Mouse (Mus musculus) small intestine, adult 2 months (tissue): ENCODE data around the gene Stard3nl.

ENCODE experiments used
- CTCF ChIP-seq: fragments of 200-500 bp; IDR thresholded peaks from 2 replicates; pipeline ENCODE4 v1.5.1; 2012; ENCODE audit warnings: low read depth, mild to moderate bottlenecking, control low read depth, inconsistent platforms, low read length, moderate library complexity, mixed read lengths; ENCODE audit not compliant: insufficient replicate concordance, insufficient read length; ENCODE audit errors: extremely low read depth
- POLR2A ChIP-seq: fragments of 200-500 bp; IDR thresholded peaks from 2 replicates; pipeline ENCODE4 v1.6.1; 2012; ENCODE audit warnings: low read depth, mild to moderate bottlenecking, control low read depth, inconsistent platforms, low read length, moderate library complexity

DNA sequence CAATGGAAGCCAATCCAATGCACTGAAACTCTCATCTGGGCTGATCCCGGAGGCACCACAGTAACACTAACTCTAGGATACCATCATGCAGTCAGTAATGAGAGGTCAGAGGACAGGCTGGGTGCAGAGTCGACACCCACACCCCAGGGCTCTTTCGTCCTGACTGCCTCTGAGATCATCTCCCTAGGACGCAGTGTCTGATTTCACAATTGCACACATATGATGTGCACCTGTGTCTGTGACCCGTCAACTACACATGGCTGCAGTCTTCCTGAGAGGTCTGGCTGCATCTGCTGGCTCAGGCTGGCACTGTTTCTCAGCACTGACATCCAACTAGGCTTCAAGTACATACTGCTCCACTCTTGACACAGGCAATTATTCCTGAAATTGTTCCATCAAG, 38.9 kb downstream of the Stard3nl start:
- TF ChIP-seq POLR2A (no peak), CTCF (no peak)
